Mouse (Mus musculus) layer of hippocampus, postnatal 36 days (tissue): ENCODE results near the gene Taf6l. TPM values are rescaled to one million over a fixed set of nuclear protein-coding genes. Genes with fewer than 3 reads are reported as not detected.
A peak's percentile ranks its signal among the peaks of the same experiment; 100 is the strongest.
"Not testable (repeated sequence)": the region's sequence is repeated elsewhere in the genome, so short reads cannot be mapped to it uniquely, and the experiment has no call there.

ENCODE experiments used
- DNase-seq, 2 experiments: peaks; one replicate each; pipeline ENCODE4 v3.0.0; 2022
- microRNA-seq, 2 experiments: library from miRNA; unstranded; fragments of <30 nt; microRNA quantifications; one replicate each; pipeline ENCODE4 v1.2.0; 2021
- total RNA-seq, 2 experiments: library from RNA; stranded (reverse); gene quantifications; 2 replicates each; pipeline ENCODE4 v1.2.3; 2021

Gene Taf6l
- total RNA-seq, 2 experiments from 2014 or later = 12.2 to 13.8 TPM

- no peak for DNase-seq
These were observed 50.1 kb downstream of the Taf6l start for GRCm38 (mm10) chr19:8736160-8736467.

GRCm38 (mm10) chr19:8735389-8736159 is 50.6 kb downstream of the Taf6l start, which contains the start of gene Wdr74:
Gene Wdr74, plus strand, starts transcription at chr19:8735827.
- DNase-seq = peak; percentile 90 to 92

- no peak for DNase-seq
These were observed 51.9 kb downstream of the Taf6l start for GRCm38 (mm10) chr19:8734334-8734733.

GRCm38 (mm10) chr19:8728335-8729099 is 57.7 kb downstream of the Taf6l start:
- DNase-seq = not testable (repeated sequence)

GRCm38 (mm10) chr19:8727495-8728114 is 58.6 kb downstream of the Taf6l start:
- DNase-seq = no peak

- no peak for DNase-seq
These were observed 59.4 kb downstream of the Taf6l start for GRCm38 (mm10) chr19:8726609-8727390.

- DNase-seq = no peak
These were observed 61.1 kb downstream of the Taf6l start for GRCm38 (mm10) chr19:8725081-8725613.

Small RNAs within 50 kb of the gene (microRNA-seq; reads per million reads assigned to microRNA genes)
- gene Mir6992 = 0 reads per million in 2 experiments

Other genes with a start within 250 kb of the Taf6l start
- gene Slc22a8, start 195.2 kb downstream of the Taf6l start, total RNA-seq = 1 to 10 TPM; 8.6 TPM
- 1 to 10 TPM; 1.7 to 2.1 TPM for gene Slc22a6, start 168.4 kb downstream of the Taf6l start, total RNA-seq
- 100 to 1,000 TPM; 172 to 186 TPM for gene Chrm1, start 122.6 kb downstream of the Taf6l start, total RNA-seq
- 100 to 1,000 TPM; 146 to 149 TPM for gene Slc3a2, start 63.0 kb downstream of the Taf6l start, total RNA-seq
- gene Wdr74, start 50.6 kb downstream of the Taf6l start, total RNA-seq = 10 to 100 TPM; 51.0 to 52.3 TPM
- 1 to 10 TPM; 1.3 to 1.4 TPM for gene 1700092M07Rik, start 45.7 kb downstream of the Taf6l start, total RNA-seq
- gene Stx5a, start 45.0 kb downstream of the Taf6l start, total RNA-seq = 10 to 100 TPM; 67.4 to 76.3 TPM
- gene Nxf1, start 29.3 kb downstream of the Taf6l start, total RNA-seq = 100 to 1,000 TPM in 1 of 2 experiments, 10 to 100 TPM in 1; 99.8 to 119 TPM
- 10 to 100 TPM; 79.7 to 86.2 TPM for gene Tmem223, start 15.4 kb downstream of the Taf6l start, total RNA-seq
- 1 to 10 TPM; 9.4 to 9.9 TPM for gene Tmem179b, start 11.9 kb downstream of the Taf6l start, total RNA-seq
- gene Polr2g, start 12.2 kb upstream of the Taf6l start, total RNA-seq = 100 to 1,000 TPM; 113 to 115 TPM
- 1 to 10 TPM; 6.8 to 7.1 TPM for gene Zbtb3, start 16.1 kb upstream of the Taf6l start, total RNA-seq
- gene Ttc9c, start 32.9 kb upstream of the Taf6l start, total RNA-seq = 10 to 100 TPM; 36.5 to 37.3 TPM
- 100 to 1,000 TPM; 123 to 126 TPM for gene Hnrnpul2, start 33.6 kb upstream of the Taf6l start, total RNA-seq
- not detected for gene AC129217.1, start 43.4 kb upstream of the Taf6l start, total RNA-seq
- 100 to 1,000 TPM in 1 of 2 experiments, 10 to 100 TPM in 1; 99.0 to 112 TPM for gene Bscl2, start 51.0 kb upstream of the Taf6l start, total RNA-seq
- 100 to 1,000 TPM; 161 to 172 TPM for gene Gng3, start 52.8 kb upstream of the Taf6l start, total RNA-seq
- under 1 TPM; 0.55 to 0.61 TPM for gene Lrrn4cl, start 64.4 kb upstream of the Taf6l start, total RNA-seq
- gene Ubxn1, start 85.1 kb upstream of the Taf6l start, total RNA-seq = 10 to 100 TPM; 85.7 to 98.6 TPM
- gene Uqcc3, start 94.5 kb upstream of the Taf6l start, total RNA-seq = 10 to 100 TPM; 31.5 to 31.7 TPM
- 1 to 10 TPM; 4.7 to 6.3 TPM for gene Lbhd1, start 97.3 kb upstream of the Taf6l start, total RNA-seq
- not detected for gene Gm49403, start 97.5 kb upstream of the Taf6l start, total RNA-seq
- 10 to 100 TPM; 20.7 to 23.2 TPM for gene 1810009A15Rik, start 102.4 kb upstream of the Taf6l start, total RNA-seq
- 1 to 10 TPM in 1 of 2 experiments, under 1 TPM in 1; 0.99 to 2.3 TPM for gene Gm49416, start 102.5 kb upstream of the Taf6l start, total RNA-seq
- 10 to 100 TPM; 25.2 to 26.3 TPM for gene Ints5, start 106.6 kb upstream of the Taf6l start, total RNA-seq
- 100 to 1,000 TPM; 111 to 118 TPM for gene Ganab, start 111.7 kb upstream of the Taf6l start, total RNA-seq
- gene B3gat3, start 134.0 kb upstream of the Taf6l start, total RNA-seq = 100 to 1,000 TPM; 165 to 175 TPM
- 1 to 10 TPM; 4.0 TPM for gene Rom1, start 142.9 kb upstream of the Taf6l start, total RNA-seq
- gene Eml3, start 143.1 kb upstream of the Taf6l start, total RNA-seq = 10 to 100 TPM; 10.9 to 11.8 TPM
- 10 to 100 TPM; 54.7 to 60.7 TPM for gene Mta2, start 155.5 kb upstream of the Taf6l start, total RNA-seq
- gene Tut1, start 167.4 kb upstream of the Taf6l start, total RNA-seq = 10 to 100 TPM; 19.6 to 19.7 TPM
- gene Eef1g, start 180.6 kb upstream of the Taf6l start, total RNA-seq = 100 to 1,000 TPM; 233 to 254 TPM
- 10 to 100 TPM; 14.5 to 24.0 TPM for gene Ahnak, start 202.9 kb upstream of the Taf6l start, total RNA-seq